Mouse (Mus musculus): ENCODE results near the gene Nfe2. TPM values are rescaled to one million over a fixed set of nuclear protein-coding genes. Genes with fewer than 3 reads are reported as not detected.
A peak's percentile ranks its signal among the peaks of the same experiment; 100 is the strongest.
"Not testable (repeated sequence)": the region's sequence is repeated elsewhere in the genome, so short reads cannot be mapped to it uniquely, and the experiment has no call there.

The Nfe2 gene
- polyA plus RNA-seq, 1 experiment from 2014 or later, result 3.1 TPM

- H3K27me3 ChIP-seq (ENCODE audit: control insufficient read depth, insufficient read depth, low read length); H3K4me3 ChIP-seq (ENCODE audit: low read length); H3K4me1 ChIP-seq (ENCODE audit: control insufficient read depth, insufficient read depth, low read length); H3K9ac ChIP-seq (ENCODE audit: low read depth, low read length); H3K9me3 ChIP-seq (ENCODE audit: control insufficient read depth, low read length); H3K27ac ChIP-seq (ENCODE audit: low read depth, low read length); ATAC-seq (ENCODE audit: low FRiP score, low TSS enrichment); H3K4me2 ChIP-seq (replicated peaks; ENCODE audit: low read depth, low read length): not testable (repeated sequence)
- peaks cover 47% of the 10 kb centered on the region for H3K36me3 ChIP-seq (ENCODE audit: control insufficient read depth, insufficient read depth, low read length)
- WGBS, result 83% methylated on average over 6 of the region's 6 CpGs
Observed at GRCm38 (mm10) chr15:103249511-103249910, 8.7 kb downstream of the Nfe2 start.

DNA sequence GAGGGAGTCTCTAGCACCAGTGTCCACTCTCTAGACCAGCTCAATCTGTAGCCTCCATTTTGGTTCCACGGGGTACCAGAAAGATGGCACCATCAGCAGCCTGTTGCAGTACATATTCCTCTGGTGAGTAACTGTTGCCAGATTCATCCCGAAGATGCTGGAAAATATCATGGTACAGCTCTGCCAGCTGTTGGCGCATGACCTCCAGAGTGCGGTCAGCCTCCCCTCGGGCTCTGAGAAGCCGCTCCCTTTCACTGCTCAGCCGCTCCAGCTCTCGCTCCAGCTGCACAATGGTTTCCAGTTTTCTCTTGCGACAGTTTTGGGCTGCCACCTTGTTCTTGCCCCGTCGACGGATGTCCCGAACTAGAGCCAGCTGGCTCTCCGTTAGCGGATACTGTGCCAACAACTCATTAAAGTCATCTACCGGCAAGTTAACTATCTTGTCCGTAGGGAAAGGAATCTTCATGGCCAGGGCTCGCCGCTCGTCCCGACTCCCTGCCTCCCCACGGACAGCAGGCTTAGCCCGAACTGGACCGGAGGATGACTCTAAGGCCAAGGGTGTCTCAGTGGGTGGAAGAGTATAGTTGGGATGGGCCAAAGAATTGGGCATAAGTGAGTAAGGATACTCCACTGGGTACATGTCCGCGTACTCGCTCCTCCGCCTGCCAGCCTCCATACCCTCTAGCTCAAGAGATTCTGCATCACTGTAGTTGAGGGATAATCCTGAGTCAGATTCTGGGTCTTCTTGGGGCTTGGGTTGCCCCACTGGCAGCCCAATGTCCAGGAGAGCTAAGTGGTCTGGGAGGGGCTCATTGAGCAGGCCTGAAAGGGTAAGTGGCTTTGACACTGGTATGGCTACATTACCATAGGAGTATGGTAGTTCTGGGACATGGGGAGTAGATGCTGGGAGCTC, 9.5 kb downstream of the Nfe2 start:
- H3K27me3 ChIP-seq (ENCODE audit: control insufficient read depth, insufficient read depth, low read length), result no peaks in the 10 kb centered on the region
- peaks cover 52% of the 10 kb centered on the region for H3K36me3 ChIP-seq (ENCODE audit: control insufficient read depth, insufficient read depth, low read length)
- WGBS, result 81% methylated on average over 28 of the region's 28 CpGs
- H3K27ac ChIP-seq (ENCODE audit: low read depth, low read length), result 0 out of 2 replicates have a peak overlapping the region, but pooled peaks have one; percentile 9
- no peak overlapping the region for H3K4me3 ChIP-seq (ENCODE audit: low read length)
- H3K4me2 ChIP-seq (replicated peaks; ENCODE audit: low read depth, low read length), result no peak overlapping the region
- H3K4me1 ChIP-seq (ENCODE audit: control insufficient read depth, insufficient read depth, low read length), result no peaks in the 10 kb centered on the region
- ATAC-seq (ENCODE audit: low FRiP score, low TSS enrichment), result peak; percentile 30
- no peaks in the 10 kb centered on the region for H3K9me3 ChIP-seq (ENCODE audit: control insufficient read depth, low read length)
- H3K9ac ChIP-seq (ENCODE audit: low read depth, low read length), result no peak overlapping the region

DNA sequence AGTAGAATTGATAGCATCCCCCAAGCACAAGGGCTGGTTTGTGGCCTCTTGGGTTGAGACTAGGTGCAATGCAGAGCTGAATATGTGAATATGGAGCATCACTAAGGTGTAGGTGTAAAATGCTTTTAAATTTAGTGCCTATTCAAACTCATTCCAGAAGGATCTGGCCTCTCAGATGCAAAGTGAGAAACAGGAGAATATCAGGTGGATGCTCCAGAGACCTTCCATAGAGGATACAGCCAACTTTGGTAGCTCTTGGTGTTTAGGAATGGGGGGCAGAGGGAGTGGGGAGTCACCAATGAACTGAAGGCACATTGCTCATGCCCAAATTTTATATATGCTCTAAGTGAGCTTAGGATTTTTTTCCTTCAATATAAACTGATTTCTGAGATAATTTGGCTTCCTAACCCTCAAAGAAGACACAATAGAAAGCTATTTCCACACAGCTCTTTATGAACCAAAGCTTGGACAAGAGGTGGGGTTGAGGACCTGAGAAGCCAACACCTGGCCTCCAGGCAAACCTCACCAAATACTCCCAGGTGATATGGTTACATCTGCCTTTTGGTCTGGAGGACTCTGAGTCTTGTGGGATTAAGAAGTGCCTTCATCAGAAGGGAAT, 10.3 kb downstream of the Nfe2 start:
- H3K27me3 ChIP-seq (ENCODE audit: control insufficient read depth, insufficient read depth, low read length), result no peaks in the 10 kb centered on the region
- ATAC-seq (ENCODE audit: low FRiP score, low TSS enrichment), result no peak
- no peaks in the 10 kb centered on the region for H3K9me3 ChIP-seq (ENCODE audit: control insufficient read depth, low read length)
- peaks cover 6% of the 10 kb centered on the region for H3K4me1 ChIP-seq (ENCODE audit: control insufficient read depth, insufficient read depth, low read length)
- H3K27ac ChIP-seq (ENCODE audit: low read depth, low read length), result 0 out of 2 replicates have a peak overlapping the region, but pooled peaks have one; percentile 9
- H3K9ac ChIP-seq (ENCODE audit: low read depth, low read length), result no peak overlapping the region
- H3K4me3 ChIP-seq (ENCODE audit: low read length), result no peak overlapping the region
- H3K4me2 ChIP-seq (replicated peaks; ENCODE audit: low read depth, low read length), result no peak overlapping the region
- H3K36me3 ChIP-seq (ENCODE audit: control insufficient read depth, insufficient read depth, low read length), result peaks cover 60% of the 10 kb centered on the region

GRCm38 (mm10) chr15:103247078-103247781, 11.0 kb downstream of the Nfe2 start:
- Histone ChIP-seq H3K4me2 (replicated peaks; ENCODE audit: low read depth, low read length) (no peak overlapping the region), H3K9me3 (ENCODE audit: control insufficient read depth, low read length) (no peaks in the 10 kb centered on the region), H3K27me3 (ENCODE audit: control insufficient read depth, insufficient read depth, low read length) (no peaks in the 10 kb centered on the region), H3K4me1 (ENCODE audit: control insufficient read depth, insufficient read depth, low read length) (peaks cover 13% of the 10 kb centered on the region), H3K36me3 (ENCODE audit: control insufficient read depth, insufficient read depth, low read length) (peaks cover 66% of the 10 kb centered on the region), H3K4me3 (ENCODE audit: low read length) (no peak overlapping the region), H3K27ac (ENCODE audit: low read depth, low read length) (no peak overlapping the region), H3K9ac (ENCODE audit: low read depth, low read length) (no peak overlapping the region)
- no peak for ATAC-seq (ENCODE audit: low FRiP score, low TSS enrichment)
- 88% methylated on average over 9 of the region's 9 CpGs for WGBS

DNA sequence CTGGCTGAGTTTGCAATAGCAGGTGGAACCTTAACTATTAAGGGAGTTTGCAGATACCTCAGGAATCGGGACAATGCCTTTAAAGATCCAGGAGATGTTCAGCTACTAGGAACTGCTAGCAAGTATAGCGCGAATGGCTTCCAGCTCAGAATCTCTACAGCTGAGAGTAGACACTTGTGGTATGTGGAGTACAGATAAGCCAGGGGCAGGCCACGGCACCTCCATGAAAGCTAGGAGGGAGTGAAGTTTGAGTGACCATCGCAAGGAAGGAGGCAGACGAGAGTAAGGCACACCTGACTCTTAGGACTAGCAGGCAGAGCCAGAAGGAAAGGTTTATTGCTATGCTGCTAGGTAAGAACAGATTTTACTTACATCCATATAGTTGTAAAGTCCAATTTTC, 12.6 kb downstream of the Nfe2 start:
- Histone ChIP-seq H3K4me3 (ENCODE audit: low read length) (no peak overlapping the region), H3K4me2 (replicated peaks; ENCODE audit: low read depth, low read length) (no peak overlapping the region), H3K4me1 (ENCODE audit: control insufficient read depth, insufficient read depth, low read length) (peaks cover 14% of the 10 kb centered on the region), H3K27me3 (ENCODE audit: control insufficient read depth, insufficient read depth, low read length) (no peaks in the 10 kb centered on the region), H3K9ac (ENCODE audit: low read depth, low read length) (no peak overlapping the region), H3K36me3 (ENCODE audit: control insufficient read depth, insufficient read depth, low read length) (peaks cover 77% of the 10 kb centered on the region), H3K9me3 (ENCODE audit: control insufficient read depth, low read length) (no peaks in the 10 kb centered on the region), H3K27ac (ENCODE audit: low read depth, low read length) (no peak overlapping the region)
- ATAC-seq (ENCODE audit: low FRiP score, low TSS enrichment), result no peak
- 82% methylated on average over 6 of the region's 6 CpGs for WGBS

GRCm38 (mm10) chr15:103242885-103243284, 15.3 kb downstream of the Nfe2 start:
- Histone ChIP-seq H3K27me3 (ENCODE audit: control insufficient read depth, insufficient read depth, low read length) (no peaks in the 10 kb centered on the region), H3K4me3 (ENCODE audit: low read length) (peak overlapping the region; percentile 83), H3K9me3 (ENCODE audit: control insufficient read depth, low read length) (no peaks in the 10 kb centered on the region), H3K4me1 (ENCODE audit: control insufficient read depth, insufficient read depth, low read length) (peaks cover 19% of the 10 kb centered on the region), H3K27ac (ENCODE audit: low read depth, low read length) (no peak overlapping the region), H3K36me3 (ENCODE audit: control insufficient read depth, insufficient read depth, low read length) (peaks cover 60% of the 10 kb centered on the region), H3K4me2 (replicated peaks; ENCODE audit: low read depth, low read length) (peak overlapping the region; percentile 88), H3K9ac (ENCODE audit: low read depth, low read length) (peak overlapping the region; percentile 91)
- no peak for ATAC-seq (ENCODE audit: low FRiP score, low TSS enrichment)
- WGBS, result 49% methylated on average over 8 of the region's 8 CpGs

- H3K9me3 ChIP-seq (ENCODE audit: control insufficient read depth, low read length); H3K27me3 ChIP-seq (ENCODE audit: control insufficient read depth, insufficient read depth, low read length); ATAC-seq (ENCODE audit: low FRiP score, low TSS enrichment): not testable (repeated sequence)
- Histone ChIP-seq H3K36me3 (ENCODE audit: control insufficient read depth, insufficient read depth, low read length) (peaks cover 45% of the 10 kb centered on the region), H3K4me3 (ENCODE audit: low read length) (peak overlapping the region; percentile 83), H3K9ac (ENCODE audit: low read depth, low read length) (peak overlapping the region; percentile 91), H3K4me1 (ENCODE audit: control insufficient read depth, insufficient read depth, low read length) (peaks cover 21% of the 10 kb centered on the region), H3K4me2 (replicated peaks; ENCODE audit: low read depth, low read length) (peak overlapping the region; percentile 88), H3K27ac (ENCODE audit: low read depth, low read length) (peak overlapping the region; percentile 95)
- WGBS, result 4% methylated on average over 12 of the region's 12 CpGs
Observed at GRCm38 (mm10) chr15:103241071-103242018, 16.9 kb downstream of the Nfe2 start.

Data from kidney, embryonic 14.5 days (tissue).